Mouse (Mus musculus) adrenal gland, postnatal 0 days (tissue): ENCODE data around the gene Arhgap28. TPM values are rescaled to one million over a fixed set of nuclear protein-coding genes. Genes with fewer than 3 reads are reported as not detected.

Experiments
- polyA plus RNA-seq: library from polyadenylated mRNA; unstranded; fragments of >200 nt; fragmentation: Nextera tagmentation; extraction: Ambion mirVana; gene quantifications from 2 replicates; pipeline ENCODE4 v1.2.1, GENCODE M21; 2015

The Arhgap28 gene
- 10.8 and 15.0 TPM in 2 replicates for polyA plus RNA-seq

DNA sequence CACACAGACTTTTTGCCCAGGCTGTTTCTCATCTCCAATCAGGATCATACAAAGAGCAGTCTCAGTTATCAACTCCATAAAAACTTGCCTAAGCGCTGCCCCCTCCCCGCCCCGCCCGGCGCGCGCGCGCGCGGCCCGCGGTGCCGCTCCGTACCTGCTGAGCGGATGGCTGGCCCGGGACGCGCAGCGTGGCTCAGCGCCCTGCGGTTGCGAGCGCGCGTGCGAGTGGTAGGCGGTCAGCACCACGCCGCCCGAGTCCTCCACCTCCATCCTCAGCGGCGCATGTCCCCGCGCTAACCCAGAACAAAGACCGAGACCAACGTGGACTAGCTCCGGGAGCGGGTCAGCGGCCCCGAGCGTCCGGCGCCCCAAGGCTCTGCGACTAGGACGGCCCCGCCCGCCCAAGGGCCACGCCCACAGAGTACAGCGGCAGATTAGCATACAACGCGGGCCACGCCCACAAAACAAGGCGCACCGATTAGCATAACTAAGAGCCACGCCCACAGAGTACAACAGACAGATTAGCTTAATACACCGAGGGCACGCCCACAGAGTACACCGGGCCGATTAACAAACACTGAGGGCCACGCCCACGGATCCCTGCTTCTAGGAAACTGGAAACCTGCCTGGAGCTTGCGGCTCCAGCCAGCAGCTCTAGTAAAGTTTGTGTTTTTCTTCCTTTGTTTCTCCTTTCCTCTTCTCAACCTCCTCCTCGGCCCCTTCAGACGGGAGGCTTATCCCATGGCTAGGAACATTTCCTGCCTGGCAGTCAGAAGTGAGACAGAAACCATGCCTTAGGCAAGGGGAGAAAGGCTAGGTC lies at the start of gene Arhgap28:
TSS of gene Arhgap28 (minus strand) at position 380 of the 820 bp plus-strand sequence.

